Mouse (Mus musculus): ENCODE measurements at regions not wholly inside any gene's neighbourhood (a gene's known extent, or its start where the extent isn't known, plus 50 kb on each side); places are given as distances from the start of the nearest gene placed in this dataset.
"Not testable (repeated sequence)": the region's sequence is repeated elsewhere in the genome, so short reads cannot be mapped to it uniquely, and the experiment has no call there.

DNA sequence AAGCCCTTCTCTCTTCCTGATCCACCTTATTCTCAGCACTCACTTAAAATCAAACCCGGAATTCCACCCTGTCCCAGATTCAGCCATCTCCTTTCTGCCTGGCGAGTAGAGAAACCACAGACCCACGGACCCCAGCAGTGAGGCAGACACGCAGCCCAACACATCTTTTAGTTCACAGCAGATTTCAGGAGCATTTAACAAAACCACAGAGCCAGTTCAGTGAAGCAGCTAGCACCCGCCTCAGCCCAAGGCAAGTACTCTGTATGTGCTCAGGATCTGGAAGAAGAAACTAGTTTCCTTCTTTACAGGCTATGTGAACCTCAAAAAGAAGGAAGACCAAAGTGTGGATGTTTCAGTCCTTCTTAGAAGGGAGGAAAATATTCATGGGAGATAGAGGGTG lies 560.6 kb downstream of the Nyap2 start:
- no peak for DNase-seq (ENCODE audit: low spot score)

DNA sequence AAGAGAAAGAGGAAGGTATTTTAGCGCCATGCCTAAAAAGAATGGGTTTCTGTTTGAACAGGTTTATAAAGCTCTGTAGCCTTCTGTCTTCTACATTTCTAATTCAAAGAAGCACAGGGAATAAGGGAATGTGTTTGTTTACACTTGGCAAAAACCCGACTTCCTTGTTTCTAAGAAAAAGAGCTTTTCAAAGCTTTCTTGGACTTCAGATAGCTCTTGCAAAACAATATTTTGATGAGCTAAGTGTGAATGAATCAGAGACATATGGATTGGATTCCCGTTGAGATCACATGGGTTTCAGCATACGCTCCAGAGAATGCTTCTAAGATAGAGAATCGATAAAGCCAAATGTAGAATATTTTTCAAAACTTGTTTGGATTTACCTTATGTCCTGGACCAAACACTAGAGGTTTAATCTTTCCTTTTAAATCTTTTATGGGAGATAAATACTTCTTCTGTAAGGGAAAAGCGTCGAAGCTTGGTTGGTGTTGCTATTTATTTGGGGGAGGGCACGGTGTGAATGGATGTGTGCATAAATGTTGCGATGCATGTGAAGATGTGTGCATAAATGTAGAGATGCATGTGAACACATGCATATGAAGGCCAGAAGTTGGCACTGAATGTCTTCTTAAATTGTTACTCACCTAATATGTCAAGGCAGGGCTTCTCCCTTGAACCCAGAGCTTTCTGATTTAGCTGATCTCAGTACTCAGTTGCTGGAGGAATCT lies 576.4 kb downstream of the Nyap2 start:
- peak; percentile 24 for DNase-seq (ENCODE audit: low spot score)

DNA sequence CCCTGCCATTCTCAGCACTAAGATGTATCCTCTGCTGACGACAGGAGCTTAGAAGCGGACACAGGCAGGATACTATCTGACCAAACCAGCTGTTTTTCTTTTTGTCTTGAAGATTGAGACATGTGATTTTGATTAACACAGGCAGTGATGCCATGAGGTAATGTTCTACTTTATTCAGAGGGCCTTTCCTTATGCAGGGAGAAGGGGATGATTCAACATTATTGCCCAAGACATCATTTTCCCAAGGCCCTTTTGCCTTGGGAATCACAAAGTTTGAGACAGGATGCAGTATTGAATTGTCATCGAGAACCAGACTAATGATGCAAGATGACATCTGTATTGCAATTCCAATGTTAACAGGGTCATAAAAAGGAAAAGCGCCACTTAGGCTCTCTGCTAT lies 571.7 kb upstream of the Gm9747 start:
- no peak for DNase-seq (ENCODE audit: low spot score)

DNA sequence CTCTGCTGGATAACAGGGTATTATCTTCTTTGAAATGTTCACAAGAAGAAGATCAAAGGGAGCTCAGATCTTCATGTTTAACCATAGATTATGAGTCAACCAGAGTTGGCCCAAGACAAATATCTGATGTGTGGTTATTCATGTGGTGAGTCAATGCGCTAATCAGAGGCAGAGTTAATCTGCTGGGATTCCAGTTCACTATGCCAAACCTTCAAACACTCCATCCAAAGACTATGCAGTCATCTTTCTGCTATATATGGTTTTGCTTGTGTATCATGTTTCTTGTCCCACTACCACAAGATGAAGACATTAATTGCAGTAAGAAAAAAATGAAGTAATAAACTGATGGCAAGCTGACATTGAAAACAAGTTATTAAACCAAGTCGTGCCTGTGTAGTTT lies 561.8 kb upstream of the Gm9747 start:
- no peak for DNase-seq (ENCODE audit: low spot score)

DNA sequence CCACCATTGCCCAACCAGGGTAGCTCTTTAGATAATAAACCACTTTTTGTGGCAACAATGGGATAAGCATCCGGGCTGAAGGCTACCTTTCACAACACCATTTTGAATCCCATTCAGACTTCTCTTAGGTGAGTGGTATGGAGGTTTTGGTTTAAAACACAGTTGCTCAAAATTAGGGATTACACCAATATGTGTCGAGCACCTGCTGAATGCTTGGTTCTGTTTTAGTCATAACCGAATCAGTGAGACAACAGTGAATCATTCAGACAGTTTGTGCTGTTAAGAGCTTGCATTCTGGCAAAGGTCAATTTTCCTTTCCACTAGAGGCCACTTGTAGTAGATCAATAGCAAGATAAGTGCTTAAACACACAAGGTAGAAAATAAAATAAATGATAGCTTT lies 561.2 kb upstream of the Gm9747 start:
- DNase-seq (ENCODE audit: low spot score) = no peak

DNA sequence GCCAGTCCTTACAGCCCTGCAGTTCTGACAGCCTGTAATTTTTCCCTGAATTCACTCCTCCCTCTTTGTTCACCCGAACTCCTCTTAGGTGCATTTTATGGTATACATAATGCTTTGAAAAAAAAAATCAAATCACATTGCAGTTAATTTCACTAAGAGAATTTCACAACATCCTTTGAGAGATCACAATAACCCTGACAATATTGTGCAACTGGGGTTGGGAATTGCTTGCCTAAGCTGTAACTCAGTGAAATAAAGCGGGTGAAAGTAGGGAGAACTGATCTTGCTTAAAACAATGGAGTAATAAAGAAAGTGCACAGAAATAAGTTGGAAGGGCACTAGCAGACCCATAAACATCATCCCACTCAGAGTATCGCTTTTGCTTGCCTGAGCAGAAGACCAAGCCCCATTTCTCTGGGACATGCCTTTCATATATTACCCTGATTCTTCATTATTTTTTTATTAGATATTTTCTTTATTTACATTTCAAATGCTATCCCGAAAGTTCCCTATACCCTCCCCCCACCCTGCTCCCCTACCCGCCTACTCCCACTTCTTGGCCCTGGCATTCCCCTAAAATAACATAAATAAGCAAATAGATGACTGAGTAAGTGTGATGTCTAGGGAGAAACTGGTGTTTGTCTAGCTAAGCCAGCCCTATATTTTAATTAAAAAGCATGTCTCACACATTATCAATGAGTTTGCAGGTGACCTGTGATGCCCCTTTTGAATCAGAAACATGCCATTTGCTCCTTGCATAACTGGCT lies 557.2 kb upstream of the Gm9747 start:
- peak; percentile 12 for DNase-seq (ENCODE audit: low spot score)

DNA sequence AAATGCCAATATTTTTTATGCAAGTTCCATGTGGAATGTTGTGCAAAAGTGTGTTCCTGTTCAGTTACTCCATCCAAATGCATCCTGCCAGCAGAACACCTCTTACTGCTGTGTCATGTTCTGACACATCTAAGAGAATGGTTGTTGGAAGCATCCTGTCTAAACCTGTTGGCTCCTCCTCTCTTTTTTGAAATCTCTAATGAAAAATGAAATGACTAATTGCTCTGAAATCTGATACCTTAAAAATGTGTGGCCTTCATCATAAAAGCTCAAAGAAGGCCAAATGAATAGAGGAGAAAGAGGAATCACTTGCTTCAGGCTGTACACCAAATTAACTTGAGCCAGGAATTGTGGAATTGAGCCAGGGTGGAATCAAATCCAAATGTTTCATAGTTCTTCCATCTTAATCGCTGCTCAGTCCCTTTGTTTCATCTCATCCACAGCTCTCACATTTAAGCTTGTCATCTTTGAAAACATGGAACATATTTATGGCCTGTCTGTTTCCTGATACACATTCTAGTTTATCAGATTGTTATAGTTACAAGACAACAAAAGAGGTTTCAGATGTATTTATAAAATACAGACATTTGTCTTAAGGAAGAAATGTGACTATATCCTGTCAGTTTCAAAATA lies 555.0 kb upstream of the Gm9747 start:
- DNase-seq (ENCODE audit: low spot score) = peak; percentile 38

DNA sequence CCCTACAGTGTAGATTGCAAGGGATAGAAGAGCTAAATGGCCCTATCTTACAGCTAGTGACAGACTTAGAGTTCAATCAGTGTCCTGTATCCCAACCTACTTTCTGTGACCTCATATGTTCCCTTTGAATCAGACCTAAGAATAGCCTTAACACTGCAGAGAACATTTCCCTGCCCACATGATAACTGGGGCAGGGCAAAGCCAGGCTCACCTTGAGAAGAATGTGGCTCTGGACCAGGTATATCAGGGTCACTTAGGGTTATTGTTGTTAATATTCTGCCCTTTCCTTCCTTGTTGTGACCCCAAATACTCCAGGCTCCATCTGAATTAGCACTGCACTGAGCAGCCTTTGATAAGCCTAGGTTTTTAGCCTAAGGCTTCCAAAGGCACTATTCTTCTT lies 536.8 kb upstream of the Gm9747 start:
- no peak for DNase-seq (ENCODE audit: low spot score)

DNA sequence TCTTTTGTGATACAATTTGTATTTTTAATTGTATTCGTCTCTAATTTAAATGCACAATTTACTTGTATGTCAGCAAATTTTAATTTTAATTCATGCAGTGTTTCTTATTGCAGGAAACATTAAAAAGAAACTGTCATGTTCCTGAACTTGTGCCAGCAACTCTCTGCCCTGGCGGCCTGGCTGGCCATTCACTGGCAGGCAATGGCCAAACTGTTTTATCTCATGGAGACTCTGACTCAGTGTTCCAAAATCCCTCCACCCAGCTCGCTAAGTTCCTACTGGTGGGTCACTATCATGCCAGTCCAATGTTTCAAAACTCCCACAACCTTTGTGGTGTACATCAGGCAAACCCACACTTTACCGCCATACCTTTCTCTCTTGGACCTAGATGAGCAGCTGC lies 523.7 kb upstream of the Gm9747 start:
- no peak for DNase-seq (ENCODE audit: low spot score)

DNA sequence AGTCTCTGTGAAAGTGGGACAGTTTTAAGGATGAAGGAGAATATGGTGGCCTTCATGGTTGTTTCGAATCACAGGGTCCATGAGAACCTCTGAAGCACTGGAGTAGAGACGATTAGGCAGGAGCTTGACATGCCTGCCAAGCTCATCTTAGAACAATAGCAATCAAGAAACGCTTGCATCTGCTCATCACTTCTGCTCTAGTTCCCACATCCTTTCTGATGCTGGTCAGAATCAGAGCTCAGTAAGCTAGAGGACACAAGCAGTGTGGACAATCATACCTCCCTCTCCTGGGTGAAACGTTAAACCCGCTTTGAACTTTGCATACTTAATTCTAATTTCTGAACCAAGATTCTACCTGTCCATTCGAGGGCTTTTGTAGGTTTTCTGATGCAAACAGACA lies 515.8 kb upstream of the Gm9747 start:
- no peak for DNase-seq (ENCODE audit: low spot score)

DNA sequence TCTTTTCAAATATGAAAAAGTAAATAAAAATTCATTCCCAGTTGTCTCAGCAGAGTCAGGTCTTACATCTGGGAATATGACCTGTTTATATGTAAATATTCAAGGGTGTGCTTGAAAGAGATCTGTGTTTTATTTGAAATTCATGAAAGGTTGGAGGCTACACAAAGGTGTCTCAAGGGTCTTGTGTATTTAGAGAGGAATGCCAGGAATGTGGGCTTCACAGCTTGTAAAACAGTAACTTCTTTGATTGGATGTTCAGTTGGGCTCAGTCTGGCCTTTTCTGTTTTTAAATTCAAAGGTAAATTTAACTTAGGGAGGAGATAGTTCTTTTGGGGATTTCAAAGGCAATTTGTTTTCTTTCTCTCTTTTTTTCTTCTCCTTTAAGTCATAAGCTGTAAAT lies 514.7 kb upstream of the Gm9747 start:
- no peak for DNase-seq (ENCODE audit: low spot score)

DNA sequence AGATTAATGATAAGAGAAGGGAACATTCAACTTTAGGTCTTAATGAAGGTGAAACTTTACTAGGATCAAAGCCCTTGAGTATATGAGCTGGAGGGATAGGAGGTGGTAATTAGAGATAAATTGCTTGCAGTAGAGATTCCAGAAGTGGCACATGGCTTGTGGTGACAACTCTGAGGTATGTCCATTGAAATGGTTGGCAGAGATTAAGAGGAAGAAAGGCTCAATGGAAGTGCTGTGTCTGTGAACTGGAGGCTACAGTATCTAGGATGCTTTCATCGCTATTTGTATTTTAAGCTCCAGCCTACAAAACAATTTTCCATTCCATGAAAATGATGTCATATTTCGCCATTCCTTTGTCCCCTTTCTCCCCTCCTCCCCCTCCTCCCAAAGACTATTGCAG lies 508.1 kb upstream of the Gm9747 start:
- no peak for DNase-seq (ENCODE audit: low spot score)

DNA sequence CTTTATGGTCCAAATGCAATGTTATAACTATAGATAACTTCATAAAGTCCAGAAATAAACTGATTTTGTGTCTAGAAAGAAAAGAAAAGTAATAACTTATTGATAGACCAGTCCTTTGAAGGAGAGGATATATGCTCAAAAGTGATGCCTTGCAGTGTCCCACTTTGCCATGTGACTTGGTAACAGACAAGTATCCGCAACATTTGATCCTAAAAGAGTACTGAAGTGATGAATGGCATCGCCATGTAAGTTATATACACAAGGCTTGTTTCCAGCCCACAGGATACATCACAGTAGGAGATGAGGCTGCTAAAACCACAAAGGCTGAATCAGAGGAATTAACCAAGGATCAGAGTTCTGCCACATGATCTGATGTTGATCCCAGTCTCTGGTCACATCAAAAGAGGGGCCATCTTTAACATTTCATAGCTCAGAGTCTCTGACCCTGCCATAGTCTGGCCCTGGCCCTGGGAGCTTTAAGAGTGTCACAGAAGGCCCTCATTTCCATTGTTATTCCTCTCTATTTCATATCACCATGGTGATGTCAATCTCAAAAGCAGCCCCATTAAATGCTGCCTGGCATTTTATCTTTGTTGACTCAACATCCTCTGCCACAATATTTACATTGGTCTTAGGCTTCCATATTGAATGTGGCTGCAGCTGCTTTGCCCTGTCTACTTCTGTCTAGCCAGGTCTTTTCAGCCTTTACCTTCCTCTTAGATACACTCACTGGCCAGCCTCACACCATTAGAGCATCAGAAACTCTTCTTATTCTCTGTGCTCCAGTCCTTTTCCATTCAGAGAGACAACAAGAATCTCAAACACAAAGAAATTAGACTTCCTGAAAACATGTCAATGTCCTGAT lies 506.4 kb upstream of the Gm9747 start:
- no peak for DNase-seq (ENCODE audit: low spot score)

DNA sequence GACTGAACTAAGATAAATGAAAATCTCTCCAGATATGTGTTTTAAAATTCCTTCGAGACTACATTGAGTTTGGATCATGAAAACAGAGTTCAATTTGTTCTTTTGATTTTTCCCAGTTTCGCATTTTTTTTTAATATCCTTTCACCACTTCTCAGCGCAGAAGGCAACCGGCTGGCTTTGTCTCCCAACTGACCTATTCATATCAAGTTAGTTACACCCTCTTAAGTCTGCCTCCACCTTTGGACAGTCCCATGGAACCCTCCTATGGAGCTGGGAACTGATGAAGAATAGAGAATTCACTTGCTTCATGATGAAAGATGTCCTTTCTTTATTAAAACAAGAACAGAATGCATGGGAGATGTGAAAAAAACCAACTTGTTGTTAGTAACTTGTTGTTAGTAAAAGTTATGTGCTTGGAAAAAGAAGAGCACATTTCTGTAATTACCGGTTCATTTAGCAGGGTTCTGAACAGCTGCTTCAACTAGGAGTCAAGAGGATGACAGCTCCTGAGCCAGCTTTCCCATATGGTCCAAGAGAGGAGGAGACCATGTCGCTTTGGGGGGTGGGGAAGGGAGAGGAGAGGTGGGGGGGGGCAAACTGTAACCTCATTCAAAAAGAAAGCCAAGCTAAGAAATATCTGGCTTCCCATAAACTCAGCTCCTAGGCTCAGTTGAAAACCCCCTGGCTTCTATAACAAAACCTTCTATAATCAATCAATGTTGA lies 495.6 kb upstream of the Gm9747 start:
- no peak for DNase-seq (ENCODE audit: low spot score)

DNA sequence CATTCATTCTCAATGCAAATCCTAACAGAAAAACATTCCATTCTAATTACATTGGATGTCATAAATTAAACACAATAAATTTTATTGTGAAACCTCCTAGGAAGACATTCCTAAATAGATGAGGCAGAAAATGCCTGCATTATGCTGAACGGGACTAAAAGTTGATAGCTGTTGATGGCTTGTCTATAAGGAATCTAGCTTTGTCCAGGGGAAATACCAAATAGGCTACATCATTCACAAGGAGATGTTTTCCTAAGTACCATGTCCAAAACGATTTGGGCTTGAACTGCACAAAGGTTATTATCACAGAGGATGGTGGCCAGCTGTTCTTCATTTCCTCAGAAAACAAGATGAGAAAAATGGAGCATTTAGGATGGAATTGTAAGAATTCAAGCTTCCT lies 494.5 kb upstream of the Gm9747 start:
- DNase-seq (ENCODE audit: low spot score) = no peak

DNA sequence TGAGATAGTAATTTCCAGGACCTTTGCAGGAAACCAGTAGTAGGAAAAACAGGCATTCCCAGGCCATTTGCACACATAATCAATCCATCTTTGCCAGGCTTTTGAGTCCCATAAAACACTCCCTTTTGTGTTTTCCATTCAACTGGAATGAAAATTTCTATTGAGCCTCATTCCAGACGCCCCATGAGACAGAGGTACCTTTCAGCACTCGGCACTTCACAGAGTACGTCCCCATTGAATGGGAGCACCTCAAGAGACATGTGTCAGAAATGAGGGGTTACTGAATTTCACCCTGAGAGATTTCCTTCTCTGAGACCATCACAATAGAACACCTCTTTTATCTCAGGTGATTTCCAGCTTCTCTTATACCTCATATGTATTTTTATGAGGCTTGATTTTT lies 493.5 kb upstream of the Gm9747 start:
- DNase-seq (ENCODE audit: low spot score) = no peak

DNA sequence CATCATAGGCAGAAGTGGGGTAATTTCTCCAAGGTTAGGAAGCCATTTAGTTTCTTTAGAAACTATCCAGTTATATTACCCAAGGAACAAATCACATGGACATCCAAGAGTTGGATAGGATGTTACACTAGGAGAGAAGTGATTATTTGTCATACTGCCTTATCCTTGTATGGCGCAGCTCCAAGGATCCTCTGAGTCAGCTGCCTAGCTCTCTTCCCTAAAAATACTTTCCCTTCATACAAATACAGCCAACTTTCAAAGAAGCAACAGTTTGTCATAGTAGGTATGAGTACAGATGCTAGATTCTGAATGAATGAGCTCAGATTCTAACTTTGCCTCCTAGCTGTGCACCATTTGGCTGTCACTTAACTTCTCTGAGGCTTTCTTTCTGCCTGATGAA lies 492.9 kb upstream of the Gm9747 start:
- no peak for DNase-seq (ENCODE audit: low spot score)

DNA sequence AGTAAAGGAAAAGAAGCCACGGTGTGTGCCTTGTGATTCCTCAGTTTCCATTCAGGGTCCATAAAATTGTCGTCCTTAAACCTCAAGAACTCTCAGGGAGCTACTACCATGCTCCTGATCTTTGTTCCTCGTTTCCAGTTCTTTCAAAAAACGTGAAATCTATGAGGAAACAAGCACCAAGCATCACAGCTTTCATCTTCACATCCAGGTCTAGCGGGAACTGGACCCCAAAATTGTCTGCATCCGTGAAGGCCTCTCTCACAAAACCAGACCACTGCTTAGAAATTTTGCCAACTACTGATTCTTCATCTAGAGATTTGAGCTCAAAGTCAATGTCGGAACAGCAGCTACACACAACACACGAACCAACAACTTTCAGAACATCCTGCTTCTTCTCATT lies 491.0 kb upstream of the Gm9747 start:
- not testable (repeated sequence) for DNase-seq (ENCODE audit: low spot score)

DNA sequence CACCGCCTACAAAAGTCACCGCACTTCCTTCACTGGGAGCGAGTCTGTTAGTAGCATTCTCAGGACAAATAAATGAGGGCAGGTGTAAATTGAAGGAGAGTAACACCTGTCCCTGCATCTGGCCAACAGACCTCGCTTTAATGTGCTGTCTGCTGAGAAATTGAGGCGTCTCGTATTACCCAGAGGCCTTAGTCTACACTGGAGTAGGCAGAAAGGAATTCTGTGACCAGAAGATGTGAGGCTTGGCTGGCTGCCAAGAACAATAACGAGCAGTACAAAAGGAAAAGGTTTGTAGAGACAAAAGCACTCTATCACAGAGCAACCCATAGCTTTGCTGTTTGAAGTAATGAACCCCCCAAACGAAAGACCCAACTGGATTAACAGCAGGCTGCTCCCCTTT lies 488.4 kb upstream of the Gm9747 start:
- peak; percentile 34 for DNase-seq (ENCODE audit: low spot score)

DNA sequence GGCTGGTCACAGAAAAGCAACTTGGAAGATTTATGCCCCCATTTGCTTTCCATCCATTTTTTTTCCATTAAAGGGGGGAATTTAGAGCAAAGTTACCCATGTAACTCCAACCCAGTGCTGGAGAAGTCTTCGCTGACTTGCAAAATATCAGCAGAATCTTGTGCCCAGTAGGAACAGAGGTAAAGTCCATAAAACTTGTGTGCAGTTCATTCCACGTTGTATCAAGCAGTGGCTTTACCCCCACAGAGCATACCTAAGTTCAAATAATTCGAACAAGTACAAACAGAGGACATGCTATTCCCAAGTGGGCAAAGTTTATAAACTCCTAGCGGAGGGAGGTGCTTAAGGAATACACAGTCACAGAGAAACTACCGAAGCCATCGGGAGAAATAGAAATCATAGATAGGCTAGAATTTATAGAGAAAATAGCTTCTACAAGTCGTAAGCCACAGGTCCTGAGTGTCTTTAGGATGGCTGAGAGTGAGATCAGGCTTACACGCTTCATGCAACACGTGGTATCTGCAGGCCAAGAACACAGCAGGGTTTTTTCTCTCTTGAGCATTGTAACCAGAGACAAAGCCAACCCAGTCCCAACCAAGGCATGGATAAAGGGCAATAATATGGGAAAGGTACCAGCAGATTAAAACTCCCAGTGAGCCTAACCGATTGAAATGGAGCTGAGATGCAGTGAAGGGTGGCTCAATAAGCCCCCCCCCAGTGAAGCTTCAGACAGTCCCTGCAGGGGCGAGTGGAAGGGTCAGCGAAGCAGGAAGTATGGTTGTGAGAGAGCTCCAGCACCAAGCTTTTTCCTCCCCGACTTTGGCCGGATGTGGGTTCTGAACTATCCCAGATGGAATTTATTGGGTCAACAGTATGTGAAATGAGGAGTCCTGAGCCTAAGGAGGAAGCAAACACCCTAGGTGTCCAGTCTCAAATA lies 487.6 kb upstream of the Gm9747 start:
- no peak for DNase-seq (ENCODE audit: low spot score)

DNA sequence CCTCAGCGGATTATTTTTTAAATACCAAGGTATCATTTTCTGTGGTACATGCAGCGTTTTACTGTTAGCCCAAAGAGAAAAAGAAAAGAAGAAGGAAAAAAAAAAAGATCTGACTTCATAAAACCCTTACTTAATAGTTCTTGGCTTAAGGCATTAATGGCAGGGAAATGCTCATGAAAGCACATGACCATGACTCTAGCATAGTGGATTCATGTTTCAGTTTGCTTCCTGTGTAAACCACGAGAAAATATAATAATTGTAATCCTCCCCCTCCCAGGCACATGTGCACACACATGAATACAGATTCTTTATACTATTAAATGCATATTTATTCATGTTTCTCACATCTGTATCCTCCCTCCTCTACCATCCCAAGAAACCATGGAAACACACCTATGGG lies 486.9 kb upstream of the Gm9747 start:
- DNase-seq (ENCODE audit: low spot score) = no peak

Measured in lung, postnatal 25 days (tissue).